Mouse (Mus musculus): ENCODE results near the gene 1700015G11Rik. TPM values are rescaled to one million over a fixed set of nuclear protein-coding genes. Genes with fewer than 3 reads are reported as not detected.

The 1700015G11Rik gene
- polyA plus RNA-seq, 1 experiment from 2014 or later, result not detected

DNA sequence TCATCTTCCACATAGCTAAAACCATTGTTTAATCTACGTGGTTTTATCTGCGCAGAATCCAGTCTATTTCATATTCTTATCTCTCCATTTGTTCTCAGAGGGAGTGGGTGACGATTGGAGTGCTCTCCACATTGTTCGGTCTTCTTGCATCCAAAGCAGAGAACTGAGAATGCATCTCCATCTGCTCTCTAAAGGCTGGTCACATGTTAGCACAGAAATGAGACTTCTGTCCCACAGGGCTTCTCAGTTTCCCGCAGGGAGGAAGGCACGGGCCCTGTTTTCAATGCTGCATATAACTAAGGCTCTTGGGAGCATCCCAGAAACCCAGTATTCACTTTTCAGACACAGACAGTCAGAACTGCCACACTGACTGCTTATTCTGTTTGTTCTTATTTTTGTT, 29.8 kb downstream of the 1700015G11Rik start:
- no peaks in the 10 kb centered on the region for H3K36me3 ChIP-seq (ENCODE audit: insufficient read depth)
- H3K9ac ChIP-seq, result no peak overlapping the region
- 64% methylated on average over 6 of the region's 6 CpGs for WGBS
- DNase-seq, result no peak
- H3K4me1 ChIP-seq (ENCODE audit: insufficient read depth), result no peaks in the 10 kb centered on the region
- H3K27ac ChIP-seq (ENCODE audit: low read depth), result no peak overlapping the region
- no peak overlapping the region for H3K4me3 ChIP-seq (ENCODE audit: low read depth, low read length)
- TF ChIP-seq CTCF (IDR thresholded peaks at IDR 0.05; ENCODE audit: low read depth), result no peak
- no peaks in the 10 kb centered on the region for H3K27me3 ChIP-seq (ENCODE audit: insufficient read depth, low read length)
- ATAC-seq (ENCODE audit: insufficient read depth), result no peak
- H3K9me3 ChIP-seq (ENCODE audit: low read depth, low read length), result no peaks in the 10 kb centered on the region
- H3K4me2 ChIP-seq, result no peak overlapping the region

GRCm38 (mm10) chr7:51982303-51982702, 33.2 kb downstream of the 1700015G11Rik start:
- Histone ChIP-seq H3K27ac (ENCODE audit: low read depth) (no peak overlapping the region), H3K4me1 (ENCODE audit: insufficient read depth) (no peaks in the 10 kb centered on the region), H3K4me3 (ENCODE audit: low read depth, low read length) (no peak overlapping the region), H3K9ac (no peak overlapping the region), H3K36me3 (ENCODE audit: insufficient read depth) (no peaks in the 10 kb centered on the region), H3K27me3 (ENCODE audit: insufficient read depth, low read length) (no peaks in the 10 kb centered on the region), H3K9me3 (ENCODE audit: low read depth, low read length) (no peaks in the 10 kb centered on the region), H3K4me2 (no peak overlapping the region)
- no peak for TF ChIP-seq CTCF (IDR thresholded peaks at IDR 0.05; ENCODE audit: low read depth)
- ATAC-seq (ENCODE audit: insufficient read depth), result no peak
- no peak for DNase-seq
- 21% methylated on average over 1 of the region's 1 CpGs for WGBS

DNA sequence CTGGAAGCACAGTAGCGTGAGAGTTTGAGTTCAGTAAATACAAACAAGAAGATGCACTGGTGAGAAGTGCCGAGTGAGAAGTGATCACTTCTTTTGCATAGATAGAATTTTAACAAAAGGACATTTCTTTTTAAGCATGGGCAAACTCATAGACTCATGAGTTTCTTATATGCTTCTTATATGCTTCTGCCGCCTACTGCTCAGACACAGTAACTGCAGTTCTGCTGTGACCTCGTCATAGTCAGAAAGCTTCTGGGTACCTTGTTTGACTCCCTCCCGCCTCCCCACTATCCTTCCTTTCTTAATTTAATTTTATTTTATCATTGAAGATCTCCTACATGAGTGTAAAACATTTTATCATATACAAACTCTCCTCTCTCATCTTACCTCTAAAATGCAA, 36.3 kb downstream of the 1700015G11Rik start:
- Histone ChIP-seq H3K4me3 (ENCODE audit: low read depth, low read length) (no peak overlapping the region), H3K27me3 (ENCODE audit: insufficient read depth, low read length) (no peaks in the 10 kb centered on the region), H3K4me1 (ENCODE audit: insufficient read depth) (no peaks in the 10 kb centered on the region), H3K9me3 (ENCODE audit: low read depth, low read length) (no peaks in the 10 kb centered on the region), H3K36me3 (ENCODE audit: insufficient read depth) (no peaks in the 10 kb centered on the region), H3K4me2 (no peak overlapping the region), H3K27ac (ENCODE audit: low read depth) (no peak overlapping the region), H3K9ac (no peak overlapping the region)
- peak; percentile 53 for TF ChIP-seq CTCF (IDR thresholded peaks at IDR 0.05; ENCODE audit: low read depth)
- ATAC-seq (ENCODE audit: insufficient read depth) (no peak), DNase-seq (peak; percentile 52)
- WGBS, result 45% methylated on average over 5 of the region's 5 CpGs

DNA sequence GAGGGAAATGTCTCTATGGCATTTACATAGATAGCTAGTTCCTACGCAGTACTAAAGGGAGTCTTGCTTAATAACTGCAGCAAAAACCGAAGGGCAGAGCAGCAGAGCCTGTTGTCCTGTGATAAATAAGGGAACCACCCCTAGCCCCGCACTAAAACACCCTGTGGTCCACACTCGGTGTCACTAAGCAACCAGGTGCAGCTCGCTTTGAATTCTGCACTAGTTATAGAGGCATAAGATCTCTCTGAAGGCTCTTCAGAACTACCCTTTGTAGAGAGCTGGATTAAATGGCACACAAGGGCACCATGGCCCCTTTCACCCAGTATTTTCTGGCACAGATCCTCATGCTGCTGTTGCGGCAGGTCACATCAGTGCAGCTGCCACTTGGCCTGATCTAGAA, 40.3 kb downstream of the 1700015G11Rik start:
- 73% methylated on average over 6 of the region's 6 CpGs for WGBS
- Histone ChIP-seq H3K9ac (no peak overlapping the region), H3K4me2 (no peak overlapping the region), H3K9me3 (ENCODE audit: low read depth, low read length) (no peaks in the 10 kb centered on the region), H3K4me1 (ENCODE audit: insufficient read depth) (no peaks in the 10 kb centered on the region), H3K27ac (ENCODE audit: low read depth) (no peak overlapping the region), H3K36me3 (ENCODE audit: insufficient read depth) (no peaks in the 10 kb centered on the region), H3K4me3 (ENCODE audit: low read depth, low read length) (no peak overlapping the region), H3K27me3 (ENCODE audit: insufficient read depth, low read length) (no peaks in the 10 kb centered on the region)
- ATAC-seq (ENCODE audit: insufficient read depth) (no peak), DNase-seq (no peak)
- TF ChIP-seq CTCF (IDR thresholded peaks at IDR 0.05; ENCODE audit: low read depth), result no peak

DNA sequence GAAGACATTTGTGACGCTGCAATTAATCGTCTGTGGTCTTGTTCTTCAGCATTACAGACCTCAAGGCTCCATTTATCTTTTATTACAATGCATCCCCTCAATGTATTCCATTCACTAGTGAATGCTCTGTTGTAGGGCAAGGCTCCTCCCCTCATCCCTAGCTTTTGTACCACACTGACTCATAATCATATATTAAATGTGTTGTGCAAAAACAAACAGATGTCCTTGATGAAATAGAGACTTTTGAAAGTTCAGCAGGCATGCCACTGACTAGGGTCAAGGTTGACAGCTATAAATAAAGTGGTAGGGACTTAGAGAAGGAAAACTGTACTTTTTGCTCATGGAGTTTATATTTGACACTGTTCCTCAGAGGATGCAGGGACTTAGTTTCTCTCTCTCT, 42.0 kb downstream of the 1700015G11Rik start:
- no peak for ATAC-seq (ENCODE audit: insufficient read depth)
- no peak for DNase-seq
- Histone ChIP-seq H3K27ac (ENCODE audit: low read depth) (no peak overlapping the region), H3K4me1 (ENCODE audit: insufficient read depth) (no peaks in the 10 kb centered on the region), H3K27me3 (ENCODE audit: insufficient read depth, low read length) (no peaks in the 10 kb centered on the region), H3K4me3 (ENCODE audit: low read depth, low read length) (no peak overlapping the region), H3K36me3 (ENCODE audit: insufficient read depth) (no peaks in the 10 kb centered on the region), H3K9ac (no peak overlapping the region), H3K9me3 (ENCODE audit: low read depth, low read length) (no peaks in the 10 kb centered on the region), H3K4me2 (no peak overlapping the region)
- 82% methylated on average over 2 of the region's 2 CpGs for WGBS
- no peak for TF ChIP-seq CTCF (IDR thresholded peaks at IDR 0.05; ENCODE audit: low read depth)

- no peak overlapping the region for H3K4me2 ChIP-seq
- no peaks in the 10 kb centered on the region for H3K4me1 ChIP-seq (ENCODE audit: insufficient read depth)
- H3K36me3 ChIP-seq (ENCODE audit: insufficient read depth), result no peaks in the 10 kb centered on the region
- TF ChIP-seq CTCF (IDR thresholded peaks at IDR 0.05; ENCODE audit: low read depth), result no peak
- no peaks in the 10 kb centered on the region for H3K27me3 ChIP-seq (ENCODE audit: insufficient read depth, low read length)
- no peaks in the 10 kb centered on the region for H3K9me3 ChIP-seq (ENCODE audit: low read depth, low read length)
- WGBS, result 63% methylated on average over 5 of the region's 5 CpGs
- no peak overlapping the region for H3K27ac ChIP-seq (ENCODE audit: low read depth)
- ATAC-seq (ENCODE audit: insufficient read depth) (no peak), DNase-seq (no peak)
- no peak overlapping the region for H3K4me3 ChIP-seq (ENCODE audit: low read depth, low read length)
- no peak overlapping the region for H3K9ac ChIP-seq
Measured at GRCm38 (mm10) chr7:51973091-51973490, 42.4 kb downstream of the 1700015G11Rik start.

DNA sequence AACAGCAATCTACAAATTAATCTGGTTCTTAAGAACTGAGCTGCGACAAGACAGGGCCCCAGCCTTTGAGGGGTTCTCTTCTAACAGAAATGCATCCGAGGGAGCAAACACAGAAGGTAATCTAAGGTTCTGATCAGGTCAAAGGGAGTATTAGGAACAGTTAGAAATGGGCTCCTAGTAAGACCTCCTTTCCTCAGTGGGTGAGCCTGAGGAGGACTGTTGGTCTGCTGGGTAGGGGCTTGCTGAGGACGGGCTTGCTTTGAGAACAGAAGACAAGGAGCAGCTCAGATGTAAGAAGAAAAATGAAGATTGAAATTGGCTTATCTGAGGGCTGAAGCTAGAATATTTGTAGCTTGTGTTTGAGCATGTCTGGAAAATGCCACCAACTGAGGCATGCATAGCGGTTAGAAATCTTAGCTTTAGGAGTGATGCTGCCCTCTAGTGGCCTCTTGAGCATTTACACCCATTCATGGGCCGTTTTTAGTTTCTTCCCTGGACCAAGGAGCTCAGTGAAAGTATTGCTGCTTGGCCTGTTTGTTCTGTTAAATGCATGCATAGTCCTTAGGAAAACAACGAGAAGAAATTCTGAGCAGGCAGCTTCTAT, 43.2 kb downstream of the 1700015G11Rik start:
- TF ChIP-seq CTCF (IDR thresholded peaks at IDR 0.05; ENCODE audit: low read depth), result peak; percentile 85
- Histone ChIP-seq H3K4me1 (ENCODE audit: insufficient read depth) (no peaks in the 10 kb centered on the region), H3K9me3 (ENCODE audit: low read depth, low read length) (no peaks in the 10 kb centered on the region), H3K9ac (no peak overlapping the region), H3K27me3 (ENCODE audit: insufficient read depth, low read length) (no peaks in the 10 kb centered on the region), H3K4me3 (ENCODE audit: low read depth, low read length) (no peak overlapping the region), H3K27ac (ENCODE audit: low read depth) (no peak overlapping the region), H3K36me3 (ENCODE audit: insufficient read depth) (no peaks in the 10 kb centered on the region), H3K4me2 (no peak overlapping the region)
- WGBS, result 32% methylated on average over 6 of the region's 6 CpGs
- DNase-seq, result peak; percentile 82
- ATAC-seq (ENCODE audit: insufficient read depth), result no peak; the same call in 1 of the 2 replicates

DNA sequence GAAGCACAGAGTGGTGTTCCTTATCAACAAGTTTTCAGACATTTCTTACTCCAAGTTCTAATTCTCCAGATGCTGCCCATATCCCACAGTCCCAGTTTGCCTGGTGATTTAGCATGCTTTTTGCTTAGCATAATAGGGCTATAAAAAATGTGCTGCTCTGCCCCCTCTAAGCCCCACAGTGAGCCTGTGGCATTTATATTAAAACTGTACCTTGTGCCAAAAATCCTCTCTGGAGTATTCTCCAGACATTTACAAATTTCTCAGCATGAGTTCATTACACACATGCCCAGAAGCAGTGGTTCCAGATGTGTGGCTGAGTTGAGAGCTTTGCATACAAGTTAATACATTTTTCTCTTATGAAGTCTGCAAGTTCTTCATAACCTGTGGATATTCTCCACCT, 46.1 kb downstream of the 1700015G11Rik start:
- H3K27ac ChIP-seq (ENCODE audit: low read depth), result no peak overlapping the region
- H3K4me3 ChIP-seq (ENCODE audit: low read depth, low read length), result no peak overlapping the region
- H3K36me3 ChIP-seq (ENCODE audit: insufficient read depth), result no peaks in the 10 kb centered on the region
- H3K9me3 ChIP-seq (ENCODE audit: low read depth, low read length), result no peaks in the 10 kb centered on the region
- no peak for TF ChIP-seq CTCF (IDR thresholded peaks at IDR 0.05; ENCODE audit: low read depth)
- DNase-seq, result no peak
- no peak overlapping the region for H3K9ac ChIP-seq
- H3K27me3 ChIP-seq (ENCODE audit: insufficient read depth, low read length), result no peaks in the 10 kb centered on the region
- no peak overlapping the region for H3K4me2 ChIP-seq
- H3K4me1 ChIP-seq (ENCODE audit: insufficient read depth), result no peaks in the 10 kb centered on the region
- no peak for ATAC-seq (ENCODE audit: insufficient read depth)
